Mouse (Mus musculus): ENCODE measurements around the gene Fut2.

Gene Fut2

DNA sequence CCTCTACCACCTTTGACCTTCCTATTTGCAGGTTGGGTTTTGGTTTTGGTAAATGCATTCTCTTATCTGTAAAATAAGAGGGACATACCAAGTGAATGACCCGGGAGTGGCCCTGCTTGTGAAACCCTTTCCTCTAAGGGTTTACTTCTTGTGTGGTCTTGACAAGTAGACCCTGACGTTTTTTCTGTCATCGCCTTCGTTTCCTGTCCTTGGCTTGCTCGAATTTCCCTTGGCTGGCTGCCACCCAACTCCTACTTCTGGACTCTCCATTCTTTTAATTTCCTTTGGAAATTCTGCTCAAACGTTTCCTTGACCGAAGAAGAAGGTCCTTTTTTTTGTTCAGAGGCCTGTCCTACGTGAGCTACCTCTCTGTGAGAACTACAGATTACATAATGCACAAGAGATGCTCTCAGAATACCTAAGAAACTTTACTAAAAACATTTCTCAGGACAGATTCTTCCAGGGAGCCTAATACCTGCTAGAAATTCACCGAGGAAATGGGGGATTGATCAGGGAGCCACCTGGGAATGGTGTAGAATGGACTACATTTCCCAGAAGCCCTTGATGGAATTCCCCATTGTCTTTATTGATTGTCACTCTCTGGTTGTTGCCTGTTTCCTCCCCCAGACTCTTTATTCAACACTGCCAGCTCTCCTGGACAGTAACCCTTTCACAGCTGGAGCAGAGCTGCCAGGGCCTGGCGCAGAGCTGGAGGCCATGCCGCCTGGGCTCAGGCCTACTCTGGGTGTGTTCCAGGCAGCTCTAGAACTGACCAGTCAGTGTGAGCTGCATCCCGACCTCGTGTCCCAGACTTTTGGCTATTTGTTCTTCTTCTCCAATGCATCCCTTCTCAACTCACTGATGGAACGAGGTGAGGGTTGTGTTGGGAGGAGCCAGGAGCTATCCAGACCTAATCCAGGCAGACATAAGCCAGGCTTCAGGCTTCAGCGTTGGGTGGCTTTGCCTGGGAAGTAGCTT lies 30.2 kb downstream of the Fut2 start:
- DNase-seq, result no peak

DNA sequence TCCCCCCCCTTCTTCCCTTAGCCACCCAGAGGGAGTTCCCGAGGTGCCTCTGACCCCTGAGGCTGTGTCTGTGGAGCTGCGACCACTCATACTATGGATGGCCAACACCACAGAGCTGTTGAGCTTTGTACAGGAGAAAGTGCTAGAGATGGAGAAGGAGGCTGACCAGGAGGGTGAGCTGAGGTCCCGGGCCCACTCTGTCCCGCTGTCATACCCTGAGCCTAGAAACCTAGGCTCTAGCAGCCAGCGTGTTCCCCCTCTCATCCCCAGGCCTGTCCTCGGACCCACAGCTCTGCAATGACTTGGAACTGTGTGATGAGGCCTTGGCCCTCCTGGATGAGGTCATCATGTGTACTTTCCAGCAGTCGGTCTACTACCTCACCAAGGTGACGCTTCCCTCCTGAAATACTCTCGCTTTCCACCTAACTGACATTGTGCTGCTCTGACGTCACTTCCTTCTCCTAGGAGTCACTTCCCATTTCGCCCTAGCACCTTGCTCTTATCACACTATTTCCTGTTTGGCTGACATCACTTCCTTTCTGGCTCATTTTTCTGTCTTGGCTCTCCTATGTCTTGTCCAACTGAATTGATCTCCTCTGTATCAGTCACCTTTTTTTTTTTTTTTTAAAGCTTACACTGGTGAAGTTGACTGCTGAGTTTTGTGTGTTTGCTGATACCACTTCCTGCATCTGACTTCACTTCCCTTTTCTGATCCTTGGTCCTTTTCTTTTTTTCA lies 31.1 kb downstream of the Fut2 start:
- DNase-seq, result no peak

DNA sequence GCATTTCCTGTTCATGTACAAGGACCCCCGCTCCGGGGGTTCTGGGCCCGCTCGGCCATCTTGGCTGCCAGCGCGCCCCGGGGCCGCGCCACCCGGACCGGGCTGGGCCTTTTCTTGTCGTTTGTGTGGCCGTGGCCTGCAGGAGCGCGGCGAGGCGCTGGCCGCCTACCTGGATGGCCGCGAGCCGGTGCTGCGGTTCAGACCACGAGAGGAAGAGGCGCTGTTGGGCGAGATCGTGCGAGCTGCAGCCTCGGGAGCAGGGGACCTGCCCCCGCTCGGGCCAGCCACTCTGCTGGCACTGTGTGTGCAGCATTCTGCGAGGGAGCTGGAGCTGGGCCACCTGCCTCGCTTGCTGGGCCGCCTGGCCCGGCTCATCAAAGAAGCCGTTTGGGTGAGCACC lies 33.7 kb downstream of the Fut2 start:
- no peak for DNase-seq

DNA sequence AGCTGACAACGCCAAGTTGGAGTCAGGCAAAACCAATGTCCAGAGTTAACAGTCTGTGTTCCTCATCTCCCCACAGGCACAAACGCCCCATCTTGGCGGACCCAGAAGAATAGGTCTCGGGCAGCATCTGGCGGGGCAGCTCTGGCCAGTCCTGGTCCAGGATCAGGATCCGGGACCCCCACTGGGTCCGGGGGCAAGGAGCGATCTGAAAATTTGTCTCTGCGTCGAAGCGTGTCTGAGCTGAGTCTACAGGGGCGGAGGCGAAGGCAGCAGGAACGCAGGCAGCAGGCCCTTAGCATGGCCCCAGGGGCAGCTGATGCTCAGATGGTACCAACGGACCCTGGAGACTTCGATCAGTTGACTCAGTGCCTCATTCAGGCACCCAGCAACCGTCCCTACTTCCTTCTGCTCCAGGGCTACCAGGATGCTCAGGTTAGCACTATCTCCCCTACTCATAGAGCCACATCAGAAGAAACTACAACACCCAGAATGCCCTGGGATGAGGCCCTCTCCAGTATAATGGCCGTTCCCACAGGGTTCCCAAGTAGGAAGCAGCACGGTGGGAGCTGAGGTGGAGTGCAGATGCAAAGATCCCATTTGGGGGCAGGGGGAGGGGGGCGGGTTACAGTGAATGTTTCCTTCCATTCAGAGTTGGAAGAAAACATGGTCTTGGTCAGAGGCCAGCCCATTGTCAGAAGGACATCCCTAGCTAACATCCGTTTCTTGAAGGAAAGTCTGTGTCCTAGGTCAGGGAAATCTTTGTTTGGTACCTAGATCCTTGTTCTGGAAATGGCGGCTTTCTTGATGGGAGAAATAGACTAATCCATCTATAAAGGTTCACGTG lies 35.9 kb downstream of the Fut2 start:
- DNase-seq, result no peak

DNA sequence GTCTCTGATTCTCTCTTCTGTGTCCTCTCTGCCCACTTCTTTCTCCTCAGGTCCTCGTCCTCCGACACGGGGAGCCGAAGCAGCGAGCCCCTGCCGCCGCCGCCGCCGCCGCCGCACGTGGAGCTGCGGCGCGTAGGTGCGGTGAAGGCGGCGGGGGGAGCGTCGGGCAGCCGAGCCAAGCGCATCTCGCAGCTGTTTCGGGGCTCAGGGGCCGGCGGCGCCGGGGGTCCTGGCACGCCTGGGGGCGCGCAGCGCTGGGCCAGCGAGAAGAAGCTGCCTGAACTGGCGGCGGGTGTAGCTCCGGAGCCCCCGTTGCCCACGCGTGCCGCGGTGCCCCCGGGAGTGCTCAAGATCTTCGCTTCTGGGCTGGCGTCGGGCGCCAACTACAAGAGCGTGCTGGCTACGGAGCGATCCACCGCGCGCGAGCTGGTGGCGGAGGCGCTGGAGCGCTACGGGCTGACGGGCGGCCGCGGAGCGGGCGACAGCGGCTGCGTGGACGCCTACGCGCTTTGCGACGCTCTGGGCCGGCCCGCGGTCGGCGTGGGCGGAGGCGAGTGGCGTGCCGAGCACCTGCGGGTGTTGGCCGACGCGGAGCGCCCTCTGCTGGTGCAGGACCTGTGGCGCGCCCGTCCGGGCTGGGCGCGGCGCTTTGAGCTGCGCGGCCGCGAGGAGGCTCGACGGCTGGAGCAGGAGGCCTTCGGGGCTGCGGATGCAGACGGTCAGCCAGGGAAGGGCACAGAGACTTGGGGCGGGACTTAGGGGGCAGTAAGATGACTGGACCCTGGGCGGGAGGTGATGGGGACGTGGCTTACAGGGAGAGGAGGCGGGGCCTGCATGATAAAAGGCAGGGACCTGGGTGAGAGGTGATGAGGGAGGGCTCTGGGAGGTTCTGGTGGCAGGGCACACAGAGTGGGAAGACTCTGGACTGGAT lies 37.6 kb downstream of the Fut2 start:
- peak; percentile 85 to 87 for DNase-seq

DNA sequence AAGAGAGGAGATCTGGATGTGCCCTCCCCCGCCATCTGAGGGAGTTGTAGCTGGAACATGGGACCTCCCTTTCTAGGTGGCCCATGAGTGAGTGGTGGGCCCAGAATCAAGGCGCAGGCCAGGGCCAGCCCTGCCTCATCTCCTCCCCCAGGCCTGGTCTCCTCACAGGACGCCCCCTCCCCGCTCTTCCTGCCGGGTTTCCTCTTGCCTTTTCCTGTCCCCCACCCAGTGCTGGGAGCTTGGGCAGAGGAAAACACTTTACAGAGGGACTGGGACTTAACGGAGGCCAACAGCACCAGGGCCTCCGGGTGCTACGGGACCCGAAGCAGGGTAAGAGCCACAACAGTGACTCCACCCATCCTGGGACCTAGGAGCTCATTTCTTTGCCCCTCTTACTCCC lies 38.9 kb downstream of the Fut2 start, which contains the start of gene Rasip1:
Gene Rasip1 (plus strand): TSS at position 228 of the 400 bp plus-strand sequence.
- no peak for DNase-seq

DNA sequence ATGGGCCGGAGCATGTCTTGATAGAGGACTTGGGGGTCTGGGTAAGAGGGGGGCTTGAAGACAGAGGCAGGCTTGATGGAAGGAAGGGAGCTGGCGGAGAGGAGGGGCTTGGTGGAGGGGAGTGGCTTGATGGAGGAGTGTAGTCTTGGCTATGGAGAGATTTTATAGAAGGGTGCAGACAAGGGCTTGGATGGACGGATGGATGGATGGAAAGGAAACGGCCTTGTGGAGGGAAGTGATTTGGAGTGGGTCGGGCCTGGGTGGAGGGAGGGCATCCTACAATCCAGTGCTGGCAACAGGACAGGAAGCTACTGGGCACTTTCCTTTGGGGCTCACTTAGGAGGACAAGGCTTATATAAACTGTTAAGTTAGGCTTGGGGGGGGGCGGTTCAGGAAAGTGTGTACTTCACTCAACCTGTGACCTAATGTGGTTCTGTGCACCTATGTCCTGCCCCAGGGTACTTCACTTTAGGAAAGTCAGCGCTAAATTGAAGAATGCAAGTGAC lies 39.6 kb downstream of the Fut2 start:
- no peak for DNase-seq

DNA sequence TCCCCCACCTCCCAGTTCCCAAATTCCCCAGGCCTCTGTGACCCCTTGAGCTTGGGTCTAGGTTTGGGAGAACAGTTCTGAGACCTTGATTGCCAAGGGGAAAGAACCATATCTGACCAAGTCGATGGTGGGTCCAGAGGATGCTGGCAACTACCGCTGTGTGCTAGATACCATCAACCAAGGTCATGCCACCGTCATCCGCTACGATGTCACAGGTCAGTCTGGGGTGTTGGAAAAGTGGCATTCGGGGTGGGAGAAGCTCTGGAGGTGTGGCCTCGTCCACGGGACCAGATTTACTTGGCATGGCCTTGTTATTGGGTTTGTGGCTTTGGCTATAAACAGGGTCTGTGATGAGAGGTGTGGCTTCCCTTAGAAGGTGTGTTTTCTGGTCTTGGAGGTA lies 40.7 kb downstream of the Fut2 start:
- no peak for DNase-seq

DNA sequence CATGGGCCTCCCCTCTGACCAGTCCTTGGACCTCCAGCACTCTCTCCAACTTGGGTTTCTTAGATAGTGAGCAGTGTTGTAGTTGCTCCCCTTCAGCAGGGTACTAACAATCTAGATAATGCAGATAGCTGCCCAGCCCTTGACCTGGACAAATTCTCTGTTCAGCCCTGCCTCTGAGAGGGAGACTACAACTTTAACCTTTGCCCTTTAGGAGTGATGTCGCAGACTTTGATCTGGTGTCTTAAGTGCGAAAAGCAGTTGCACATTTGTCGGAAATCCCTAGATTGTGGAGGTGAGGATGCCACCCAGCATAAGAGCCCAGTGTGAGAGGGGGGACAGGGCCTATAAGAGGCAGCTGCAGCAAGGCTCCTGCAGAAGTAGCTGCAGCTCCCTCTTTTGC lies 41.5 kb downstream of the Fut2 start:
- DNase-seq, result no peak

DNA sequence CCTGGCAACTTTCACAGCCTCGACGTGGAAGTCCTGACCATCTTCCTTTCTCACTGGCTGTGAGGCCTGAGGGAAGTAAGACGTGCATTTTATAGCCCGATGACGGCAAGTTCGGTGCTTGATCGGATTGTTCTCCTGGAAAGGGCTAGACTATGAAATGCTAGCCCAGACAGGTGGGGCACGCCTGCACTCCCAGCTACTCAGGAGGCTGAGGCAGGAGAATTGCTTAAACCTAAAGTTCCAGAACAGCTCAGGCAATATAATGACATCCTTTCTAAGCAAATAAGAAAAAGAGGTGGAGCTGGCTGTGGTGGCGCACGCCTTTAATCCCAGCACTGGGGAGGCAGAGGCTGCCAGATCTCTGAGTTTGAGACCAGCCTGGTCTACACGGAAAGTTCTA lies 42.7 kb downstream of the Fut2 start:
- DNase-seq, result no peak

DNA sequence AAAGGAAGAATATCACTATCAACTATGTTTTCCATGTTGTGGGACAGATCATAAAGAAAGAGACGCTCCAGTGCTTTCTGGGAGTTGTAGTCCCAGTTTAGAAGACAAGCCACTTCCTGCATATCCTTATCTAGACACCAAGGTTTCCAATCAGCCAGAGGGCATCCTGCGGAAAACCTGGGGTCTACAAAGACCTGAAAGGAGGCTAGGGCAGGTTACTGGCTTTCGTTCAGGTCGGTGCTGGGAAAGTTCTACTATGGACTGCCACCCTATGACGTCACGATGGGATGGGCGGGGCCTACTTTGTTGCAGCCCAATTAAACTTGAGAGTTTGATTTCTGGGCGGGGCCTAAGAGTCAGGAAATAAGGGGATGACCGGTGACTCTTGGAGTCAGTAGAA lies 44.8 kb downstream of the Fut2 start, which contains the start of gene Izumo1:
Gene Izumo1 (plus strand): TSS at position 369 of the 400 bp plus-strand sequence.
- no peak for DNase-seq

DNA sequence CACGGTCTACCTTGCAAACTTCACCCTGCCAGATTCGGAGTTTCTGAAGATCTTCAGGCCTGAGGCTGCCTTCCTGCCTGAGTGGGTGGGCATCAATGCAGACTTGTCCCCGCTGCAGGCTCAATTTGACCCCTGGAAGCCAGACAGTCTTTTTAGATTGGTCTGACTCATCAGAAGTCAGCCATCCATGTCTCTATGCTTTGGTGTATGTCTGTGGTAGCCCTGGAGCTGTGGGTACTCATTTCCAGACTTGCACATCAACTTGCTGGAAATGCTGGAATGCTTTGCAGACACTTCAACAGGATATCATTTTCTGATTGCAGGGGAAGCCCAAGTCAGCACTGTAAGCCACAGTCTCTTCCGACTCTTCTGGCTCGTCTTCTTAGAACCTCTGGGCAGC lies 46.6 kb downstream of the Fut2 start:
- DNase-seq, result no peak

DNA sequence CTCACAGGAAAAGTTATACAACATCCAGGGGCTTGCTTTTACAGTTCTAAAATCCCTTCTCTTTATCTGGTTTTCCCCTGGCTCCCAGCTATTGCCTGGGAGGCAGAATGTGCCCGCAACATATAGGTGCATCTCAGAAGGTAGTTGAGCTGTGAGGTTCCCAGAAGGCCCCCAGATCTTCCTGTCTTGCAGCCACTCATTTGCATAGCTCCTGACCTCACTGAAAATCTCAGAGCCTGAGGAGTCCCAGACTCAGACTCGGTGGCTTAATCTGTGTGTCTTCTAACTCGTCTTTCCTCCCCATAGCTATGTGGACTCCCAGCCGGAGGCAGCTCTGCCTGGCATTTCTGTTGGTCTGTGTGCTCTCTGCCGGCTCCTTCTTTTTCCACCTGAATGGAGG lies 47.9 kb downstream of the Fut2 start:
- no peak for DNase-seq

DNA sequence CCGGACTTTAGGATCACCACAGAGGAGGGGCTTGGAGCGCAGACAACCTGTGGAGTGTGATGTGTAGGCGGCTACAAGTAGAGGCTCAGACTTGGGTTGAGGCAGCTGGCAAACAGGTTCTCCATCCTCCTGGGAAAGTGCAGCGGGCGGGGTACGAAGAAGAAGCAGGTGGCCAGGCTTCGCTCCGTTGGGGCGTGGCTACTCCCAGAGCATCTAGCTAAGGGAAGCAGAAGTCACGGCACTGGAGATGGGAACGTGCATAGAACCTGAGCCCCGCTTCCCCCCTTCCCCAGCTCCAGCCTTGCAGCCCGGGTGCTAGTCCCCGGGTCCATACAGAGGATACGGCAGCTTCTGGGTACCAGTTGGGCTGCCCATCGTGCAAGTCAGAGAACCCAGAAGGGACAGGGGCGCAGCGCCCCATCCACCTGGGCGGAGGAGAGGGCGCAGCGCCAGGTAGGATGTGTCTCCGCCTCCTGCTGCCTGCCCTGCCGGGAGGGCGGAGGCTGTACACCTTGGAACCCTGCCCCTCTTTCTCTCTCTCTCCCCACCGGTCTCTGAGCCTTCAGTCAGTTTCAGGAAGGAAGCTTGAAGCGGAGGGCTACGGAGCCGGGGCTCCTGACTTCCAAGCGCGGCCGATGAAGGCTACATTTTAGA lies 49.0 kb downstream of the Fut2 start, which contains the start of gene Fut1:
Gene Fut1 (plus strand): TSS at position 248 of the 654 bp plus-strand sequence.
- DNase-seq, result no peak

DNA sequence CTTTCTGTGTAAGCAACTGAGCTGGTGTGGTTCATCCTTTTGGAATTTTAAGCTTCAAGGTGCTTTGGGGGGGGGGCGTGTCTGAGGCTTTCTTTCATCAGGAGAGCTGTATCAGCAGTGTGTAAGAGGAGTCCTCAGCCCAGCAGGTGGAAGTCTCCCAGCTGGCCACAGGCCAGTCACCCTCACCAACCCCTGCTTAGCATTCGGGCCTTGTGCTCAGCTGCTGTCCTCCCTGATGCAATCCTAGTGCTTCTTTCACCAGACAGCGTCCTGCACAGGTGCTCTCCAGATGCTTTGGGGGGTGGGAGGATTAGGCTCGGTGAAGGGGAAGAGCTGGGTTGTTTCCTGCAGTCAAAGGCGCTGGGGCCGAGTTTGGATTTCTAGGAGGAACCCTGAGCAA lies 49.9 kb downstream of the Fut2 start:
- DNase-seq, result no peak

DNA sequence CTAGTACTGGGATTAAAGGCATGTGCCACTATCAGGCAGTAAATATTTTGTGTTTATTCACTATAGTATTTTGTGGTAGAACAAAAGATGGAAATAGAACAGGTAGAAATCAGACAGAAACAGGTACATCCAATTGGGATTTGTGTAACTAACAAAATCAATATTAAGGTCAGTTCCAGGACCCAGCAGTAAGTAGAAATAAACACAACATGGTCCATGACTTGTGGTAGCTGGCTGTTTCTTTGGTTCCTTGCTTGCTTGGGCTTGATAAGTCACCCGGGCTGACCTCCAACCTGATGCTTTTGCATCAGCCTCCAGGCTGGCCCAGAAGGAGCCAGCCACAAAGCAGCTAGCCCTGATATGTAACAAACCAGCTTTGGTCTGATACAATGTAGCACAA lies 56.7 kb downstream of the Fut2 start:
- no peak for DNase-seq

DNA sequence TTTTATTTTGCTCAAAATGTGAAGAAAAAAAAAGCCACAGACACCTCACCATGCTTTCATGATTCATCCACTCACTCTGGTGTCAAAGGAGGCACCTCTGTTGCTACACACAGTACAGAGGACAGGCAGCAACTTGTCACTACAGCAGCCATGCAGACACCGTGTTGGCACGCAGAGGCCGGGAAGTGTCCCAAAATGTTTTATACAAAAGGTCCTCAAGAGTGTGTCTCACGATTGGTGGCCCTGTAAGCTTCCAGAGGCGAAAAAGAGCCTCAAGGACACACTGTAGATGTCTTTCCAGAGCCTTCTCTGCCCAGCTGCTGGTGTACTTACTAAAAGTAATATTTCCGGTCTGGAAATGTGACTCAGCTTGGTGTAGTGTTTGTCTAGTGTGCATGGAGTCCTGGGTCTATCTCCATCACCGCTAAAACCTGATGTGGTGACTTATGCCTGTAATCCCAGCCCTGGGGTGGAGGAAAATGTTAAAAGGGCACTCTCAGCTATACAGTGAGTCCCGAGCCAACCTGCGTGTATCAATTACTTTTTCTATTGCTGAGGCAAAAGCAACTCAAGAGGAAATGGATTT lies 60.4 kb downstream of the Fut2 start:
- no peak for DNase-seq

DNA sequence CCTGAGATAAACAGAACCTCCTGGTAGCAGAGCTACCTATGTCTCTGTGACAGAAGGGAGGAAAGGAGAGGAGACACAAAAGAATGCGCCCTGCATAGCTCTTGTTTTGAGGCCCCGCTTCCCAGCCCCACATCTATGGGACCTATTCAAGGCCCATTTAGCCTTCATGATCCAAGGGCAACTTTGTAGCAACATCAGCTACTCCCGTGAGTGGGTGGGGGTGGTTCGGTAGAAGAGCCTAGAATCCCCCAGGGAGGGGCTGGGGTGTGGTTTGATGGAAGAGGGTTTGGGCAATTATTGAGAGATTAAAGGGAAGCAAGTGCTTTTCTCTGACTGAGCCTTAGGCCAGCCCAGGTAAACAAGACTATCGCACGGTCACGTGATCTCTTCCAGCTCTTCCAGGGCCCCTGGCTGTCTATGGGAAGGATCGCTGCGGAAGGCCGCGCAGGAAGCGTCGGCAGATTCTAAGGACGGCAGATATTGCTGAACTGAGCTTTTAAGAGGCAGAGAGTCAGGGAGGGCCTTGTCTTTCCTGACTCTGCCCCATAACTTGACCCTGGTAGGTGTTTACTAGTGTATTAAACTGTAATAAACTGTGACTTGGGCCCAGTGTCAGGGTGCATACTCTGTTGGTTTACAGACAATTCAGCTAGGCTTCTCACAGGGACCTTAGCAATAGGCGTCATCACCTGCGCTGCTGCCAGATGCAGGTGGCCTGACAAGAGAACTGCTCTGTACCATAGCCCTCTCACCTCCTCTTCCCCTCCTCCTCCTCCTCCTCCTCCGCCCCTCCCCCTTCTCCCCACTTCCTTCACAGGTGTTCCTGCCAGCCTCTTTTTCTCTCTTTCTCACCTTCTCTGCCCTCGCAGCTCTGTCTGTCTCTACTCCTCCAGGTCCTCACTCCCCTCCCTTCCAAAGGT lies 67.0 kb downstream of the Fut2 start:
- DNase-seq, result peak; percentile 70 to 81
